Mouse (Mus musculus): Measurements from ENCODE around the gene Agbl3. TPM values are rescaled to one million over a fixed set of nuclear protein-coding genes. Genes with fewer than 3 reads are reported as not detected.

Agbl3 gene
- polyA plus RNA-seq, 1 experiment, result 1.0 TPM

GRCm38 (mm10) chr6:34887131-34887850 is 107.1 kb downstream of the Agbl3 start:
- no peak overlapping the region for H3K4me3 ChIP-seq (ENCODE audit: extremely low read depth, insufficient read depth, insufficient read length)
- no peaks in the 10 kb centered on the region for H3K27me3 ChIP-seq (ENCODE audit: control insufficient read depth, insufficient read depth, low read length)
- H3K4me1 ChIP-seq (ENCODE audit: control insufficient read depth, insufficient read depth, insufficient read length), result no peaks in the 10 kb centered on the region
- H3K27ac ChIP-seq (ENCODE audit: insufficient read depth, low read length), result no peak overlapping the region
- 95% methylated on average over 6 of the region's 6 CpGs for WGBS
- DNase-seq (ENCODE audit: low read depth in 1 of 2, low spot score in 2 of 2), result no peak
- H3K36me3 ChIP-seq (ENCODE audit: control insufficient read depth, insufficient read depth, low read length), result peaks cover 49% of the 10 kb centered on the region
- no peak for TF ChIP-seq CTCF (IDR thresholded peaks at IDR 0.05; ENCODE audit: extremely low read depth, insufficient read depth, insufficient read length, insufficient replicate concordance)
- no peak for TF ChIP-seq POLR2A (IDR thresholded peaks at IDR 0.05; ENCODE audit: low read depth, low read length)

GRCm38 (mm10) chr6:34889185-34889584 is 109.0 kb downstream of the Agbl3 start:
- Histone ChIP-seq H3K27me3 (ENCODE audit: control insufficient read depth, insufficient read depth, low read length) (no peaks in the 10 kb centered on the region), H3K4me1 (ENCODE audit: control insufficient read depth, insufficient read depth, insufficient read length) (no peaks in the 10 kb centered on the region), H3K27ac (ENCODE audit: insufficient read depth, low read length) (no peak overlapping the region), H3K4me3 (ENCODE audit: extremely low read depth, insufficient read depth, insufficient read length) (no peak overlapping the region), H3K36me3 (ENCODE audit: control insufficient read depth, insufficient read depth, low read length) (peaks cover 53% of the 10 kb centered on the region)
- WGBS, result 95% methylated on average over 4 of the region's 4 CpGs
- no peak for DNase-seq (ENCODE audit: low read depth in 1 of 2, low spot score in 2 of 2)
- TF ChIP-seq POLR2A (IDR thresholded peaks at IDR 0.05; ENCODE audit: low read depth, low read length) (no peak), CTCF (IDR thresholded peaks at IDR 0.05; ENCODE audit: extremely low read depth, insufficient read depth, insufficient read length, insufficient replicate concordance) (no peak)

GRCm38 (mm10) chr6:34895569-34895968 is 115.3 kb downstream of the Agbl3 start:
- TF ChIP-seq POLR2A (IDR thresholded peaks at IDR 0.05; ENCODE audit: low read depth, low read length) (no peak), CTCF (IDR thresholded peaks at IDR 0.05; ENCODE audit: extremely low read depth, insufficient read depth, insufficient read length, insufficient replicate concordance) (no peak)
- Histone ChIP-seq H3K36me3 (ENCODE audit: control insufficient read depth, insufficient read depth, low read length) (peaks cover 48% of the 10 kb centered on the region), H3K27me3 (ENCODE audit: control insufficient read depth, insufficient read depth, low read length) (no peaks in the 10 kb centered on the region), H3K4me3 (ENCODE audit: extremely low read depth, insufficient read depth, insufficient read length) (no peak overlapping the region), H3K4me1 (ENCODE audit: control insufficient read depth, insufficient read depth, insufficient read length) (no peaks in the 10 kb centered on the region), H3K27ac (ENCODE audit: insufficient read depth, low read length) (no peak overlapping the region)
- no peak for DNase-seq (ENCODE audit: low read depth in 1 of 2, low spot score in 2 of 2)
- WGBS, result 96% methylated on average over 7 of the region's 7 CpGs

- Histone ChIP-seq H3K4me3 (ENCODE audit: extremely low read depth, insufficient read depth, insufficient read length) (no peak overlapping the region), H3K27ac (ENCODE audit: insufficient read depth, low read length) (no peak overlapping the region), H3K36me3 (ENCODE audit: control insufficient read depth, insufficient read depth, low read length) (peaks cover 46% of the 10 kb centered on the region), H3K27me3 (ENCODE audit: control insufficient read depth, insufficient read depth, low read length) (no peaks in the 10 kb centered on the region), H3K4me1 (ENCODE audit: control insufficient read depth, insufficient read depth, insufficient read length) (no peaks in the 10 kb centered on the region; the same call in 1 of the 2 replicates)
- TF ChIP-seq POLR2A (IDR thresholded peaks at IDR 0.05; ENCODE audit: low read depth, low read length), result no peak
- no peak for TF ChIP-seq CTCF (IDR thresholded peaks at IDR 0.05; ENCODE audit: extremely low read depth, insufficient read depth, insufficient read length, insufficient replicate concordance)
- WGBS, result 92% methylated on average over 16 of the region's 16 CpGs
- no peak for DNase-seq (ENCODE audit: low read depth in 1 of 2, low spot score in 2 of 2)
Observed at GRCm38 (mm10) chr6:34896168-34896780, 116.0 kb downstream of the Agbl3 start.

- peaks cover 10% of the 10 kb centered on the region; the same call in 1 of the 2 replicates for H3K4me1 ChIP-seq (ENCODE audit: control insufficient read depth, insufficient read depth, insufficient read length)
- WGBS, result 83% methylated on average over 2 of the region's 2 CpGs
- peaks cover 34% of the 10 kb centered on the region for H3K36me3 ChIP-seq (ENCODE audit: control insufficient read depth, insufficient read depth, low read length)
- no peaks in the 10 kb centered on the region for H3K27me3 ChIP-seq (ENCODE audit: control insufficient read depth, insufficient read depth, low read length)
- H3K4me3 ChIP-seq (ENCODE audit: extremely low read depth, insufficient read depth, insufficient read length), result no peak overlapping the region
- no peak for TF ChIP-seq POLR2A (IDR thresholded peaks at IDR 0.05; ENCODE audit: low read depth, low read length)
- no peak for TF ChIP-seq CTCF (IDR thresholded peaks at IDR 0.05; ENCODE audit: extremely low read depth, insufficient read depth, insufficient read length, insufficient replicate concordance)
- DNase-seq (ENCODE audit: low read depth in 1 of 2, low spot score in 2 of 2), result no peak
- H3K27ac ChIP-seq (ENCODE audit: insufficient read depth, low read length), result no peak overlapping the region
Observed at GRCm38 (mm10) chr6:34899127-34899526, 118.9 kb downstream of the Agbl3 start.

- TF ChIP-seq POLR2A (IDR thresholded peaks at IDR 0.05; ENCODE audit: low read depth, low read length), result no peak
- TF ChIP-seq CTCF (IDR thresholded peaks at IDR 0.05; ENCODE audit: extremely low read depth, insufficient read depth, insufficient read length, insufficient replicate concordance), result no peak
- Histone ChIP-seq H3K4me3 (ENCODE audit: extremely low read depth, insufficient read depth, insufficient read length) (no peak overlapping the region), H3K36me3 (ENCODE audit: control insufficient read depth, insufficient read depth, low read length) (peaks cover 26% of the 10 kb centered on the region), H3K4me1 (ENCODE audit: control insufficient read depth, insufficient read depth, insufficient read length) (peaks cover 10% of the 10 kb centered on the region; the same call in 1 of the 2 replicates), H3K27me3 (ENCODE audit: control insufficient read depth, insufficient read depth, low read length) (no peaks in the 10 kb centered on the region), H3K27ac (ENCODE audit: insufficient read depth, low read length) (no peak overlapping the region)
- DNase-seq (ENCODE audit: low read depth in 1 of 2, low spot score in 2 of 2), result no peak
- WGBS, result 100% methylated on average over 2 of the region's 2 CpGs
Observed at GRCm38 (mm10) chr6:34900990-34901389, 120.8 kb downstream of the Agbl3 start.

Data from spleen, adult 2 months (tissue).